Comparison of ENCODE assay signal across 26 mouse cellular contexts in the genomic region with DNA sequence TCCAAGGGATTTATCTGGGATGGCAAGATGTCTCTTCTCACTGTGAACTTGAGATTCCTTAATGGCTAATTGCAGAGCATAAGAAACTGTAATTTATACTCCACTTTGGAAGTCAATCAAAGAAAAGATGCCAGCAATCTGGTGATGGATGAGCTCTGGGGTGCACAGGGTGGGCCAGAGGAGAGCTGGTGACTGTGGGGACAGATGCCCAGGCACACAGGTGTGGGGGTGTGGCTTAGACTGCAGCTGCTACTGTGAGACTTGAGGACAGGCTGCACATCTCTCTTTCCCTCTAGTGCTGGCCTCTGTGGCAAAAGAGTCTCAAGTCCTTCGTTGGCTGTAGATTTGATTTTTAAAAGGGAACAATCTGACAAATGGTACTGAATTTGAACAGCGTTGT.
DNase-seq lines count a peak whose midpoint lies in the region; ATAC-seq lines count a peak whose summit lies in the region.
"Had no signal": no experiment of that assay in that cellular context is flagged by ENCODE, and none has a peak within 500 bp of the region (broad histone marks: within the 10 kb centered on the region; RNA-seq: fewer than 3 reads in every experiment).

No protein-coding gene starts in this region.

- H3K4me1 ChIP-seq in forebrain, embryonic 14.5 days (ENCODE audit: control insufficient read depth, insufficient read depth, low read length), result peaks cover 5% of the 10 kb centered on the region; the same call in 1 of the 2 replicates
- peaks cover 13% of the 10 kb centered on the region; the same call in 1 of the 2 replicates for H3K4me1 ChIP-seq in forebrain, embryonic 12.5 days
- peaks cover 22% of the 10 kb centered on the region for H3K4me1 ChIP-seq in hindbrain, embryonic 13.5 days (replicated peaks)
- H3K4me1 ChIP-seq in hindbrain, embryonic 11.5 days (replicated peaks; ENCODE audit: control insufficient read depth, insufficient read depth, low read length), result no peaks in the 10 kb centered on the region
- peaks cover 21% of the 10 kb centered on the region for H3K4me1 ChIP-seq in midbrain, embryonic 15.5 days
- H3K4me1 ChIP-seq in midbrain, embryonic 14.5 days (ENCODE audit: control insufficient read depth, insufficient read depth, low read length), result peaks cover 3% of the 10 kb centered on the region; the same call in 1 of the 2 replicates
- H3K4me1 ChIP-seq: embryonic facial prominence, embryonic 15.5 days; kidney, embryonic 15.5 days; limb, embryonic 12.5 days; liver, embryonic 15.5 days; midbrain, embryonic 10.5 days had no signal

- no peaks in the 10 kb centered on the region for H3K36me3 ChIP-seq in forebrain, embryonic 14.5 days (ENCODE audit: control insufficient read depth, insufficient read depth, low read length)
- H3K36me3 ChIP-seq in forebrain, embryonic 12.5 days (replicated peaks), result no peaks in the 10 kb centered on the region
- H3K36me3 ChIP-seq in hindbrain, embryonic 13.5 days, result no peaks in the 10 kb centered on the region
- no peaks in the 10 kb centered on the region for H3K36me3 ChIP-seq in hindbrain, embryonic 11.5 days (ENCODE audit: control insufficient read depth, insufficient read depth, low read length)
- H3K36me3 ChIP-seq in midbrain, embryonic 15.5 days (replicated peaks), result no peaks in the 10 kb centered on the region
- H3K36me3 ChIP-seq in midbrain, embryonic 14.5 days (ENCODE audit: control insufficient read depth, insufficient read depth, low read length), result no peaks in the 10 kb centered on the region
- H3K36me3 ChIP-seq: embryonic facial prominence, embryonic 15.5 days; kidney, embryonic 15.5 days; limb, embryonic 12.5 days; liver, embryonic 15.5 days; midbrain, embryonic 10.5 days had no signal

- WGBS in forebrain, embryonic 14.5 days, result 80% methylated on average over 2 of the region's 2 CpGs
- WGBS in forebrain, embryonic 12.5 days, result 77% methylated on average over 2 of the region's 2 CpGs
- WGBS in hindbrain, embryonic 13.5 days, result 76% methylated on average over 2 of the region's 2 CpGs
- 80% methylated on average over 2 of the region's 2 CpGs for WGBS in hindbrain, embryonic 11.5 days
- 62% methylated on average over 2 of the region's 2 CpGs for WGBS in midbrain, embryonic 15.5 days
- 79% methylated on average over 2 of the region's 2 CpGs for WGBS in midbrain, embryonic 14.5 days

- H3K4me2 ChIP-seq in forebrain, embryonic 14.5 days (ENCODE audit: low read length), result no peak overlapping the region
- H3K4me2 ChIP-seq in forebrain, embryonic 12.5 days, result no peak overlapping the region
- no peak overlapping the region for H3K4me2 ChIP-seq in hindbrain, embryonic 13.5 days
- H3K4me2 ChIP-seq in hindbrain, embryonic 11.5 days (replicated peaks; ENCODE audit: low read depth, low read length), result no peak overlapping the region
- H3K4me2 ChIP-seq in midbrain, embryonic 15.5 days, result no peak overlapping the region
- no peak overlapping the region for H3K4me2 ChIP-seq in midbrain, embryonic 14.5 days (ENCODE audit: low read length)
- H3K4me2 ChIP-seq: embryonic facial prominence, embryonic 15.5 days; kidney, embryonic 15.5 days; limb, embryonic 12.5 days; liver, embryonic 15.5 days; lung, embryonic 14.5 days had no signal

- no peak overlapping the region for H3K9ac ChIP-seq in forebrain, embryonic 14.5 days (ENCODE audit: low read length)
- no peak overlapping the region for H3K9ac ChIP-seq in forebrain, embryonic 12.5 days
- no peak overlapping the region for H3K9ac ChIP-seq in hindbrain, embryonic 13.5 days
- no peak overlapping the region for H3K9ac ChIP-seq in hindbrain, embryonic 11.5 days (ENCODE audit: low read depth, low read length)
- H3K9ac ChIP-seq in midbrain, embryonic 15.5 days, result no peak overlapping the region
- no peak overlapping the region for H3K9ac ChIP-seq in midbrain, embryonic 14.5 days (replicated peaks; ENCODE audit: low read length)
- H3K9ac ChIP-seq: embryonic facial prominence, embryonic 15.5 days; kidney, embryonic 15.5 days; limb, embryonic 12.5 days; liver, embryonic 15.5 days; lung, embryonic 14.5 days had no signal

- no peaks in the 10 kb centered on the region for H3K9me3 ChIP-seq in forebrain, embryonic 14.5 days (replicated peaks; ENCODE audit: control insufficient read depth, low read length)
- no peaks in the 10 kb centered on the region for H3K9me3 ChIP-seq in forebrain, embryonic 12.5 days
- no peaks in the 10 kb centered on the region for H3K9me3 ChIP-seq in hindbrain, embryonic 13.5 days
- no peaks in the 10 kb centered on the region for H3K9me3 ChIP-seq in hindbrain, embryonic 11.5 days (ENCODE audit: control insufficient read depth, low read length)
- no peaks in the 10 kb centered on the region for H3K9me3 ChIP-seq in midbrain, embryonic 15.5 days
- H3K9me3 ChIP-seq in midbrain, embryonic 14.5 days (ENCODE audit: control insufficient read depth, low read length), result no peaks in the 10 kb centered on the region
- H3K9me3 ChIP-seq: embryonic facial prominence, embryonic 15.5 days; kidney, embryonic 15.5 days; limb, embryonic 12.5 days; liver, embryonic 15.5 days; midbrain, embryonic 10.5 days had no signal

- ATAC-seq in forebrain, embryonic 14.5 days, result peak; percentile 42; the same call in 1 of the 2 replicates
- no peak for ATAC-seq in forebrain, embryonic 12.5 days (ENCODE audit: low FRiP score)
- no peak for ATAC-seq in hindbrain, embryonic 13.5 days (ENCODE audit: low FRiP score)
- no peak for ATAC-seq in hindbrain, embryonic 11.5 days (ENCODE audit: low FRiP score)
- ATAC-seq in midbrain, embryonic 15.5 days (replicated peaks), result no peak
- no peak for ATAC-seq in midbrain, embryonic 14.5 days (ENCODE audit: low FRiP score, low TSS enrichment)
- ATAC-seq: hindbrain, embryonic 16.5 days had no signal

- no peak overlapping the region for H3K4me3 ChIP-seq in forebrain, embryonic 14.5 days (ENCODE audit: low read depth, low read length)
- no peak overlapping the region for H3K4me3 ChIP-seq in forebrain, embryonic 12.5 days (replicated peaks)
- no peak overlapping the region for H3K4me3 ChIP-seq in hindbrain, embryonic 13.5 days
- no peak overlapping the region for H3K4me3 ChIP-seq in hindbrain, embryonic 11.5 days (ENCODE audit: low read depth, low read length)
- H3K4me3 ChIP-seq in midbrain, embryonic 15.5 days, result no peak overlapping the region
- H3K4me3 ChIP-seq in midbrain, embryonic 14.5 days (replicated peaks; ENCODE audit: low read depth, low read length), result no peak overlapping the region
- H3K4me3 ChIP-seq: embryonic facial prominence, embryonic 15.5 days; kidney, embryonic 15.5 days; limb, embryonic 12.5 days; liver, embryonic 15.5 days; midbrain, embryonic 10.5 days had no signal

- H3K27me3 ChIP-seq in forebrain, embryonic 14.5 days (replicated peaks; ENCODE audit: control insufficient read depth, insufficient read depth, low read length), result no peaks in the 10 kb centered on the region
- H3K27me3 ChIP-seq in forebrain, embryonic 12.5 days, result no peaks in the 10 kb centered on the region
- no peaks in the 10 kb centered on the region for H3K27me3 ChIP-seq in hindbrain, embryonic 13.5 days
- H3K27me3 ChIP-seq in hindbrain, embryonic 11.5 days (ENCODE audit: control insufficient read depth, insufficient read depth, low read length), result no peaks in the 10 kb centered on the region
- no peaks in the 10 kb centered on the region for H3K27me3 ChIP-seq in midbrain, embryonic 15.5 days (replicated peaks)
- no peaks in the 10 kb centered on the region for H3K27me3 ChIP-seq in midbrain, embryonic 14.5 days (ENCODE audit: control insufficient read depth, insufficient read depth, low read length)
- H3K27me3 ChIP-seq: embryonic facial prominence, embryonic 15.5 days; kidney, embryonic 15.5 days; limb, embryonic 12.5 days; liver, embryonic 15.5 days had no signal

- no peak overlapping the region for H3K27ac ChIP-seq in forebrain, embryonic 14.5 days (ENCODE audit: low read depth, low read length)
- no peak overlapping the region for H3K27ac ChIP-seq in forebrain, embryonic 12.5 days
- peak overlapping the region; percentile 58; the same call in 1 of the 2 replicates for H3K27ac ChIP-seq in hindbrain, embryonic 13.5 days
- H3K27ac ChIP-seq in hindbrain, embryonic 11.5 days (ENCODE audit: low read depth, low read length), result no peak overlapping the region
- 0 out of 2 replicates have a peak overlapping the region, but pooled peaks have one; percentile 11 for H3K27ac ChIP-seq in midbrain, embryonic 15.5 days
- H3K27ac ChIP-seq in midbrain, embryonic 14.5 days (replicated peaks; ENCODE audit: low read depth, low read length), result no peak overlapping the region
- H3K27ac ChIP-seq: embryonic facial prominence, embryonic 15.5 days; kidney, embryonic 15.5 days; limb, embryonic 12.5 days; liver, embryonic 15.5 days; midbrain, embryonic 10.5 days had no signal

- DNase-seq in forebrain, embryonic 14.5 days (ENCODE audit: low spot score), result peak; percentile 24
- no peak for DNase-seq in hindbrain, embryonic 11.5 days (ENCODE audit: low spot score)
- DNase-seq in midbrain, embryonic 14.5 days, result no peak
- peak; percentile 18 for DNase-seq in mesoderm, embryonic 11.5 days (ENCODE audit: low read depth, low spot score)
- no peak for DNase-seq in gastrocnemius, postnatal 10 days
- DNase-seq: adrenal gland, postnatal 25 days; B cell, adult 2 months; cerebellum, adult 8-10 months; cerebellum, postnatal 36 days; heart, postnatal 36 days; kidney, adult 18-20 months; kidney, postnatal 36 days; lung, embryonic 14.5 days; lung, postnatal 14 days; right cerebral cortex, adult 18-20 months; spleen, adult 18-20 months; thymus, postnatal 14 days had no signal

Comparison
In these comparisons a context has a peak if more than half of its experiments do, and no peak if none do; other contexts are left out.
1. H3K27ac ChIP-seq: peak in hindbrain, embryonic 13.5 days (single experiment) and midbrain, embryonic 15.5 days (single experiment); none in forebrain, embryonic 14.5 days (single experiment), forebrain, embryonic 12.5 days (single experiment), hindbrain, embryonic 11.5 days (single experiment) and midbrain, embryonic 14.5 days (single experiment).
2. DNase-seq: peak in forebrain, embryonic 14.5 days (single experiment) and mesoderm, embryonic 11.5 days (single experiment); none in hindbrain, embryonic 11.5 days (single experiment), midbrain, embryonic 14.5 days (single experiment) and gastrocnemius, postnatal 10 days (single experiment).